Mouse (Mus musculus) lung, embryonic 15.5 days (tissue): ENCODE measurements around the gene Pex16. TPM values are rescaled to one million over a fixed set of nuclear protein-coding genes. Genes with fewer than 3 reads are reported as not detected.
"Not testable (repeated sequence)": the region's sequence is repeated elsewhere in the genome, so short reads cannot be mapped to it uniquely, and the experiment has no call there.

ENCODE experiments used
- ATAC-seq: fragments of 200-750 bp; cut with Nextera tagmentation; 2 replicates; pipeline ENCODE4 v1.8.0; 2017; ENCODE audit warnings: moderate number of reproducible peaks, borderline replicate concordance; ENCODE audit not compliant: low FRiP score, low TSS enrichment; ENCODE audit errors: extremely low read depth
- H3K27ac ChIP-seq: fragments of 300-500 bp; sonication (generic); 2 replicates; pipeline ENCODE4 v1.5.1; 2015; ENCODE audit warnings: moderate library complexity, mild to moderate bottlenecking, inconsistent platforms
- H3K27me3 ChIP-seq: fragments of 300-500 bp; sonication (generic); 2 replicates; pipeline ENCODE4 v1.6.1; 2015; ENCODE audit warnings: inconsistent platforms
- H3K36me3 ChIP-seq: fragments of 300-500 bp; sonication (generic); 2 replicates; pipeline ENCODE4 v1.6.1; 2015; ENCODE audit warnings: inconsistent platforms
- H3K4me1 ChIP-seq: fragments of 300-500 bp; sonication (generic); 2 replicates; pipeline ENCODE4 v1.6.1; 2015; ENCODE audit warnings: inconsistent platforms
- H3K4me2 ChIP-seq: fragments of 300-500 bp; sonication (generic); 2 replicates; pipeline ENCODE4 v1.6.1; 2015; ENCODE audit warnings: inconsistent platforms, mild to moderate bottlenecking, moderate library complexity
- H3K4me3 ChIP-seq: fragments of 300-500 bp; sonication (generic); 2 replicates; pipeline ENCODE4 v1.5.1; 2015; ENCODE audit warnings: mild to moderate bottlenecking, inconsistent platforms
- H3K9ac ChIP-seq: fragments of 300-500 bp; sonication (generic); 2 replicates; pipeline ENCODE4 v1.6.1; 2015; ENCODE audit warnings: inconsistent platforms
- H3K9me3 ChIP-seq: fragments of 300-500 bp; sonication (generic); 2 replicates; pipeline ENCODE4 v1.6.1; 2016; ENCODE audit warnings: inconsistent platforms
- WGBS: fragments of 180-500 bp; shearing (Covaris S2); methylation state at CpG from one replicate; pipeline ENCODE4 v1.1.7; 2015; 5-methylcytosine and 5-hydroxymethylcytosine counted together
- polyA plus RNA-seq: library from polyadenylated mRNA; unstranded; fragments of >200 nt; fragmentation: Nextera tagmentation; extraction: Ambion mirVana; gene quantifications from 2 replicates; pipeline ENCODE4 v1.2.1, GENCODE M21; 2015

Gene Pex16
- polyA plus RNA-seq, 1 experiment from 2014 or later = 24.0 TPM

DNA sequence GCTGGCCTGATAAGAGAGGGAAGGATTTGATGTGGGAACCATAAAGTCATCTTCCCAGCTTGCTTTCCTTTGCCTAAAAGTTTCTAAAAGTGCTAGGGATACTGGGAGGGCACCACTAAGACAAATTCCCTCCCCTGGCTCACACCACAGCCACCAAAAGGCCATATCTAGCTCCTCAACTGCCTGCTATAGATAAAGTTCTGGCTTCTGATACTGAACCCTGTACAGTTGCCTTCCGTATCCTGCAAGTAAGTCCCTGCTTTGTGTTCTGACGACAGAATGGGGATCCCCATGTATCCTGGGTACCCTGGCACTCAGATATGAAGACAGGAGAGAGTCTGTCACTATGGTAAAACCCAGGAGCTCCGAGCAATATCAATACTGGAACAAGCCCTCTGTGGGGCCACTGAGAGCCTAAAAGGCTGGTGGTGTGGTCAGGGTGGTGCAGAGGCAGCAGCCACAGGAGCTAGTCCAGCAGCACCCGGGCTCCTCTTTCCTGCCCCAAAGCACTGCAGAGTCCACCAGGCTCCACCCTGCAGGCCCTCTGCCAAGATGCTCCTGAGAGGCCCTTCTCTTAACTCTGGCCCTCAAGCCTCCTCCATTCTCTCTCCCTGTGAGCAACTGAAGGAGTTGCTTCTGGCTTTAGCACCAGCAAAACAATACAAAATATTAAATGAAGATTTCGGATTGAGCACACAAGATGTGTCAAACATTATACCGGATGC, 15.9 kb downstream of the Pex16 start:
- H3K36me3 ChIP-seq = peaks cover 6% of the 10 kb centered on the region; the same call in 1 of the 2 replicates
- WGBS = 69% methylated on average over 6 of the region's 6 CpGs
- H3K4me2 ChIP-seq = no peak overlapping the region
- no peak overlapping the region for H3K27ac ChIP-seq
- H3K27me3 ChIP-seq = peaks cover 6% of the 10 kb centered on the region; the same call in 1 of the 2 replicates
- H3K9me3 ChIP-seq = no peaks in the 10 kb centered on the region
- ATAC-seq = no peak
- H3K9ac ChIP-seq = no peak overlapping the region
- H3K4me3 ChIP-seq = no peak overlapping the region
- H3K4me1 ChIP-seq = peaks cover 38% of the 10 kb centered on the region

DNA sequence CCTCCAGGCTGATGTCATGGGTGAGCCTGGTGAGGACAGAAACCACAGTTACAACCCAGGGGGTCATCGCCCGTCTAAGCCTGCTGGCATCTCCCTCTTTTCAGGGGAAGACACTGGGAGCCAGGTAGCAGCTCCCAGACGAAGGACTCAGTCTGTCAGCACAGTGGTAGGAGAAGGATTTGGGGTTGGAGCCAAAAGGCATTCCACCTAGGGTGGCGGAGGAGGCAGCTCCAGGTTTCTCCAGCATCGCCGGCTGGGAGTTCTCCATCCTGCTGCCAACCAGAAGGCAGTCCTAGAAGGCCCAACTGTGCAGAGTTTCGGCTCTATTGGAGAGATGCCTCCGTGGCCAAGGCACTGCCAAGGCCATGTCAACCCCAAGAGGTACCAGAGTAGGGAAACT, 16.6 kb downstream of the Pex16 start:
- no peak for ATAC-seq
- no peak overlapping the region for H3K9ac ChIP-seq
- H3K36me3 ChIP-seq = peaks cover 4% of the 10 kb centered on the region; the same call in 1 of the 2 replicates
- peaks cover 6% of the 10 kb centered on the region; the same call in 1 of the 2 replicates for H3K27me3 ChIP-seq
- H3K4me2 ChIP-seq = no peak overlapping the region
- H3K27ac ChIP-seq = no peak overlapping the region
- peaks cover 38% of the 10 kb centered on the region for H3K4me1 ChIP-seq
- H3K4me3 ChIP-seq = no peak overlapping the region
- no peaks in the 10 kb centered on the region for H3K9me3 ChIP-seq
- 80% methylated on average over 8 of the region's 8 CpGs for WGBS

DNA sequence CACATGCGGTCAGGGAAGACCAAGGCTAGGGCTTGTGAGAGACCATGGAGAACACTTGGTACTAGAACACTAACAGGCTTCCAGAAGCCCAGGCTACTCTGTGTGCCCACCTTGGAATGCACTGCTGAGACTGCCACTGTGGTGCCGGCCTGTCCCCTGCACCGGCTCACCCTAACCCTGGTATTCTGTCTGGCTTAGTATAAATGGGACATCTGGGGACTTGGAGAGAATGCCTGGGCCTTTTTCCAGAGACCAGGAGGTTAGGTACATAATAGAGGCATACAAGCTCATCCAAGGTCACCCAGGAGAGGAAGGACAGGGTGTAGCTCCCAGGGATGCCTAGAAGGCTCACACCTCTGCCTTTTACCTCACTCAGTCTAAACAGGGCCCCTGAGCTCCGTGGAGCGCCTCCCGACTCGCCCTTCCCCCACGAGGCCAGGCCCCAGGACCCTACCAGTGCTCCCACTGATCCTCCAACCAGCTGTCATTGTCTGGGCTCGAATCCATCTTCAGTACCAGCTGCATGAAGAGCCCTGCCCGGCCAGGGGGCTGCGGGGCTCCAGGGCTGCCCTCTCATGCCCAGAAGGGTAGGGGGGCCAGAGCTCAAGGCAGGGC, 17.3 kb downstream of the Pex16 start:
- peak overlapping the region; percentile 43 for H3K4me2 ChIP-seq
- 27% methylated on average over 11 of the region's 11 CpGs for WGBS
- H3K27me3 ChIP-seq = peaks cover 6% of the 10 kb centered on the region; the same call in 1 of the 2 replicates
- H3K9me3 ChIP-seq = no peaks in the 10 kb centered on the region
- 0 out of 2 replicates have a peak, but pooled peaks cover under 1% of the 10 kb centered on the region for H3K36me3 ChIP-seq
- H3K9ac ChIP-seq = peak overlapping the region; percentile 13
- ATAC-seq = no peak
- H3K4me1 ChIP-seq = peaks cover 38% of the 10 kb centered on the region
- peak overlapping the region; percentile 16 for H3K4me3 ChIP-seq
- no peak overlapping the region for H3K27ac ChIP-seq

DNA sequence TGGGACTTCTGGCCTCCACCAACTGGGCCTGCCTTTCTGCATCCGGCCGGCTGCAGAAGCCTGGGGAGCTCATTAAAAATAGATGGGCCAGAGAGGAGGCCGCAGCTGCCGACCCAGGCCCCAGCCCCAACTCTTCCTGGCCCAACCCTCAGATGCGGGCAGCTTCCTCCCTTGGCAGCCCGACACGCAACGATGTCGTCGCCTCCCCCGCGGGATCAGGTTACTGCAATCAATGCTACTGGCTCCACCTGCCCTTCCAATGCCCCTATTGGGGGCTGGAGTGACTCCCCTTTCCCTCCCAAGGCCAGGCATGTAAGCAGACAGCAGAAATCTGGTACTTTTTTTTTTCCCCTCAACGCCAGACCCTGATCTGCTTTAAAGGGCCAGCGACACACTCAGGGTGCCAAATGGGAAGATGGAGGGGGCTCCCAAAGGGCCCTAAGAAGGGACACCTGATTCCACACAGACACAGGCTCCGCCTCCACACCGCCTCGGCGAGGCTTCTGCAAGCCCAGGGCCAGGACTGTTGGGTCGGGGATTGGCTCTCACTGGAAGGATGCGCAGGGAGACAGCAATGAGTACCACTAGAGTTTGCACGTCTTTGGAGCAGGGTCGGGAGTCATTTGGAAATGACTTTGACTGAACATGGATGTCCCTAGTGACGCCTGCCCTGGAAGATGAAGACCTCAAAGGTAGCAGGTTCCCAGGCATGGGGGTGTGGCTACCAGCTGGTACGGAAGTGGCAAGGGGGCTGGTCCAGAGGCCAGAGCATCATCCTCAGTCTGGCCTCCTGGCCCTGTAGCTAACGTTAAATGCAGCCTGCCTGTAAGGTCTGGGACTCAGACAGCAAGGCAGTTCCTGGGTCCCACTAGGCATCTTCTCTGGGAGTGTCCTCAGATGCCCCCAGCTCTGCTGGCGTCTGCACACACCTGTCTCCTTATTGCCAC, 18.1 kb downstream of the Pex16 start:
- Histone ChIP-seq H3K4me2 (peak overlapping the region; percentile 43), H3K27me3 (peaks cover 6% of the 10 kb centered on the region; the same call in 1 of the 2 replicates), H3K4me1 (peaks cover 38% of the 10 kb centered on the region), H3K4me3 (peak overlapping the region; percentile 16), H3K27ac (no peak overlapping the region), H3K9me3 (no peaks in the 10 kb centered on the region), H3K36me3 (no peaks in the 10 kb centered on the region), H3K9ac (peak overlapping the region; percentile 13)
- ATAC-seq = no peak
- 5% methylated on average over 26 of the region's 26 CpGs for WGBS

DNA sequence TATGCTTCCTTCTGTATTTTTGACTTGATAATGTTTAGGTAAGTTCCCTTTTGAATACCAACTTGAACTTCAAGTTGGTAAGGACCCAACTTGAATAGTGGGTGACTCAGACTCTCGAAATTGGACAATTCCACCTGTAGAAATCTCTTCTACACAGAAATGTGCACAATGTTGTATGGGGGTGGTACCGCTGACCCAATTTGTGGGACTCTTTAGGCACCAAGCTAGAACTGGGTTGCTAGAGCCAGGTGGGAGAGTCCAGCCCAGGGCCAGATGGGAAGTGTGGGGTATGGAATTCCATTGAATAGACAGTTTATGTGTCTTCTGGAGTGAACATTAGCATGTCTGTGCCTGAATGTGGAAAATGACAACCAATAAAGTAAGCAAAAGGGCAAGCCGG, 21.1 kb downstream of the Pex16 start:
- H3K9me3 ChIP-seq = no peaks in the 10 kb centered on the region
- H3K36me3 ChIP-seq = no peaks in the 10 kb centered on the region
- peaks cover 10% of the 10 kb centered on the region; the same call in 1 of the 2 replicates for H3K27me3 ChIP-seq
- ATAC-seq = no peak
- no peak overlapping the region for H3K4me3 ChIP-seq
- WGBS = 80% methylated on average over 3 of the region's 3 CpGs
- no peak overlapping the region for H3K9ac ChIP-seq
- no peak overlapping the region for H3K27ac ChIP-seq
- H3K4me2 ChIP-seq = no peak overlapping the region
- peaks cover 12% of the 10 kb centered on the region for H3K4me1 ChIP-seq

DNA sequence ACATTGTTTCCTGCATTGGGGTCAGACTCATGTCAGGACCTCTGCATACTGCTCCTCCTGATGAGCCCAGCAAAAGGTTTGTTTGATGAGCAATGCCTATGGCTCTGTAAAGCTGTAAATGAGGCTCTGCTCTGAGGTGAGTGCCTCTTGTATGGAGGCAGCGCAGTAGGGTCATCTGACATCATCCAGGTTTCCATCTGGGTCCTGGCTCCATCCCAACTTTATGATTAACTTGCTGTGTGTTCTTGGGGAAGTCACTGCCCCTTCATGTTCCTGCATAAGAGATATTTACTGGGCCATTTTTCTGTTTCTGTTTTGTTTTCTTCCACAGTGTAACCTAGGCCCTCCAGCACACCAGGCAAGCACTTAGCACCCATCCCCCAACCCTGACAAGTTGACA, 23.0 kb downstream of the Pex16 start:
- Histone ChIP-seq H3K4me3 (no peak overlapping the region), H3K4me2 (no peak overlapping the region), H3K4me1 (peaks cover 6% of the 10 kb centered on the region; the same call in 1 of the 2 replicates), H3K27ac (no peak overlapping the region), H3K36me3 (no peaks in the 10 kb centered on the region), H3K9me3 (no peaks in the 10 kb centered on the region), H3K27me3 (peaks cover 16% of the 10 kb centered on the region), H3K9ac (no peak overlapping the region)
- WGBS = 82% methylated on average over 1 of the region's 1 CpGs
- no peak for ATAC-seq

DNA sequence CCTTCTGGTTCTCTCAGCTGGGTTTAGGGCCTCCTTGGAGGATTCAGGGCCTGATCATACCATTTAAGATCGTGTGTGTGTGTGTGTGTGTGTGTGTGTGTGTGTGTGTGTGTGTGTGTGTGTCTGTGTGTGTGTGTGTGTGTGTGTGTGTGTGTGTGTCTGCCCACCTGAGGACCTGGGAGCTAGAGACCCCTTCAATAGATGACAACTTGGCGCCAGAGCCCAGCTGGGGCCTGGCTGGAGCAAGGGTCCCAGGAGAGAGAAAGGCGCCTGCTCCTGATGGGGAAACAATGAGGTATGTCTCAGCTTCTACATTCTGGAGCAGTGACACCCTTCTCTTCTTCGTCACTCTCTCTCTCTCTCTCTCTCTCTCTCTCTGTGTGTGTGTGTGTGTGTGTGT, 25.4 kb downstream of the Pex16 start:
- ATAC-seq, H3K9ac ChIP-seq, H3K9me3 ChIP-seq, H3K4me3 ChIP-seq, H3K4me2 ChIP-seq, H3K27ac ChIP-seq, H3K4me1 ChIP-seq, H3K36me3 ChIP-seq: not testable (repeated sequence)
- peaks cover 12% of the 10 kb centered on the region for H3K27me3 ChIP-seq
- WGBS = 64% methylated on average over 3 of the region's 4 CpGs

DNA sequence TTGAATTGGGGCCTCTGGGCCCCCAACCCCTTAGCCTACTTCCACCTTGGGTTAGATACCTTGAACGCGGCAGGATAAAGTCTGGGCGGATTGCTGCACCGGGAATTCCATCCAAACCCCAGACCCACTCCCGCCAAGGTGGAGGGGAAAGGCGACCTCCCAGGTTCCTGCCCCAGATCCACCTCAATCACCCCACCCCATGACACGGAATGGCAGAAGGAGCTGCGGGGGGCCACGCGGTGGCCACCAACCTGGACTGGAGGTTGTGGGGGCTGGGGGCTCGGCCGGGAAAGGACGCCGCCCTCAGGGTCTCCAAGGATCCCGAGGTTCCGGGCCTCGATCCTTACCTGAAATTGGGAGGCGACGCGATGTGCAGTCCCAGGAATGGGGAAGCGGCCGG, 26.2 kb downstream of the Pex16 start:
- peaks cover 4% of the 10 kb centered on the region; the same call in 1 of the 2 replicates for H3K4me1 ChIP-seq
- H3K9ac ChIP-seq = peak overlapping the region; percentile 47
- no peak overlapping the region for H3K27ac ChIP-seq
- H3K27me3 ChIP-seq = peaks cover 12% of the 10 kb centered on the region
- no peaks in the 10 kb centered on the region for H3K9me3 ChIP-seq
- 4% methylated on average over 22 of the region's 22 CpGs for WGBS
- H3K36me3 ChIP-seq = peaks cover 12% of the 10 kb centered on the region
- peak overlapping the region; percentile 57 for H3K4me3 ChIP-seq
- ATAC-seq = no peak
- H3K4me2 ChIP-seq = peak overlapping the region; percentile 94

DNA sequence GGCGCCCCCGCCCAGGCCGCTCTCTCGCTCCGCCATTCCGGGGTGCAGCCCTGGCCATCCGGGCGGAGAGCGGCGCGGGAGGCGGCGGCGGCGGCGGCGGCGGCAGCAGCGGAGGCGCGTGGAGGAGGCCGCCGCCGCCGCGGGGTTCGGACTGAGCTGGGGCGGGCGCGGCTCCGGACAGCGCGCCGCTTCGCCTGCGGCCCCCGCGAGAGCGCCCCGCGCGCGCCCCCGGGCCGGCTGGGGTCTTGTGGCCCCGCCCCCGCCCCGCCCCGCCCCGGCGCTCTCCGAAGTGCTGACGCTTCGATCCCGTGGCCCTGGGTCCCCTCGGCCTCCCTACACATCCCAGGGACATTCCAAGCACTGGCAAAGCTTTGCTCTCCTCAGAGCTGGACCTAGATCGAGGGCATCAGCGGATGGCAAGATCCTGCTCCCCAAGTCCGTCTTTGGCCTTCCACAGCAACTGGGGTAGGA, 26.6 kb downstream of the Pex16 start, which contains the start of gene Mapk8ip1:
Mapk8ip1 (minus strand) TSS at position 173 of the 471 bp plus-strand sequence.
- Histone ChIP-seq H3K9me3 (no peaks in the 10 kb centered on the region), H3K36me3 (peaks cover 13% of the 10 kb centered on the region), H3K27ac (no peak within 1 kb of the TSS), H3K9ac (peak within 1 kb of the TSS; percentile 47), H3K27me3 (peaks cover 12% of the 10 kb centered on the region), H3K4me2 (peak within 1 kb of the TSS; percentile 94), H3K4me1 (peaks cover 4% of the 10 kb centered on the region; the same call in 1 of the 2 replicates), H3K4me3 (peak within 1 kb of the TSS; percentile 57)
- peak; percentile 83 for ATAC-seq
- WGBS = 2% methylated on average over 19 of the region's 59 CpGs

DNA sequence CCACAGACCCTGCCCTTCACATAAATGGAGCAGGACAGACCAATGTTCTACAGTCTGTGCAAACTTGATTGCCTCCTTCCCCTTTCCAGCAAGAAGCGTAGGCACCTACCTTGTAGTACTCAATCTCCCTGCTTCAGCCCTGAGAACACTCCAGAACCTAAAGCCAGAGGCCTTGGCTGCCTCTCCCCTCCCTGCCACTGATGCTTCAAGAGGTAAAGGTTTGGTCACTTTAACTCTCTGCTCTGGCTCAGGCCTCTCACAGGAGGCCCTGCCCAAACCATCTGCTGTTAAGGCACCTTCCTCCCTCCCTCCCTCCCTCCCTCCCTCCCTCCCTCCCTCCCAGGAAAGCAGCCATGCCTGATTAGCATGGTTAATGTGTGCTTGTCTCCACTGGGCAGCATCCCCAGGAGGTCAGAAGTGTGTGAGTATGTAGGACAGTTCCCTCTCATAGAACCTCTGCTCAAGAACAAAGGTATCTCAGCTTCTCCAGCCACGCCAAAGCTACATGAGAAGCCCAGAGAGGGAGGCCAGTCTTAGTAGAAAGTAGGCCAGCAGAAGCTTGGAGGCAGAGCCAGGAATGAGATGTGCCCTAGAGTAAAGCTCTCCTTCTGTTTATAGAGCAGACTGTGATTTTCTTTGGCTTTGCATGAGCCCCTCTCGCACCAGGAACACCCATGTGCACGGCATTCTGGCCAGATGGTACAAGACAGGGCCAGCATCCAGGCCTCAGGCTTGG, 28.3 kb downstream of the Pex16 start:
- H3K9me3 ChIP-seq = no peaks in the 10 kb centered on the region
- peaks cover 13% of the 10 kb centered on the region for H3K36me3 ChIP-seq
- no peak overlapping the region for H3K27ac ChIP-seq
- no peak overlapping the region for H3K4me2 ChIP-seq
- H3K9ac ChIP-seq = no peak overlapping the region
- peaks cover 4% of the 10 kb centered on the region; the same call in 1 of the 2 replicates for H3K4me1 ChIP-seq
- H3K27me3 ChIP-seq = peaks cover 12% of the 10 kb centered on the region
- no peak for ATAC-seq
- WGBS = 69% methylated on average over 4 of the region's 4 CpGs
- H3K4me3 ChIP-seq = no peak overlapping the region
